Comparison of ENCODE assay signal across 7 mouse cellular contexts in genomic region chr7:120834863-120835372, GRCm38 (mm10). TPM values are rescaled to one million over a fixed set of nuclear protein-coding genes. Genes with fewer than 3 reads are reported as not detected.
DNase-seq lines count a peak whose midpoint lies in the region; TF ChIP-seq lines count a peak whose summit lies in the region.

No protein-coding gene starts in this region.

- no peak for TF ChIP-seq CTCF in cortical plate, adult 2 months (IDR thresholded peaks at IDR 0.05; ENCODE audit: extremely low read depth, insufficient read depth, low read length)

- H3K4me3 ChIP-seq in cortical plate, adult 2 months (ENCODE audit: insufficient read depth, low read length) = peak overlapping the region; percentile 50

- TF ChIP-seq POLR2A in cortical plate, adult 2 months (IDR thresholded peaks at IDR 0.05; ENCODE audit: extremely low read depth, insufficient read depth, low read length) = peak; percentile 86

- 0 out of 2 replicates have a peak overlapping the region, but pooled peaks have one; percentile 21 for H3K27ac ChIP-seq in cortical plate, adult 2 months (ENCODE audit: insufficient read depth, low read length)

- intact Hi-C loops in left cerebral cortex, postnatal 36 days (cut with DNase I) = loop anchor here (1.0 to 10.0 kb wide), 3 partner anchors 82 to 240 kb away; partner anchors contain the start of genes Igsf6, Mettl9 and Polr3e

- DNase-seq in adrenal gland, adult 2 months = peak; percentile 82
- peak; percentile 31 for DNase-seq in gastrocnemius, postnatal 10 days
- peak; percentile 94 for DNase-seq in induced T-regulatory cell, adult 2 months (ENCODE audit: low read depth)
- DNase-seq in left cerebral cortex, postnatal 36 days (ENCODE audit: low spot score in 2 of 2) = peak; percentile 59 to 65
- peak; percentile 83 for DNase-seq in mesoderm, embryonic 11.5 days (ENCODE audit: low read depth, low spot score)
- peak; percentile 86 for DNase-seq in skeletal muscle tissue, adult 2 months (ENCODE audit: low read depth, low spot score)

- H3K4me1 ChIP-seq in cortical plate, adult 2 months (ENCODE audit: control insufficient read depth, insufficient read depth, low read length) = 0 out of 2 replicates have a peak, but pooled peaks cover 2% of the 10 kb centered on the region

RNA-seq across cellular contexts. Expression of gene Eef2k, which starts 7.7 kb away (rescaled TPM):
- 10 to 100 TPM; 28.3 to 37.6 TPM for total RNA-seq in adrenal gland, adult 2 months (2021)
- polyA plus RNA-seq in adrenal gland, adult 2 months (2012; rRNA removed) = 16.6 and 17.1 TPM in 2 replicates
- 33.8 and 36.2 TPM in 2 replicates for polyA plus RNA-seq in cortical plate, adult 2 months (2012; rRNA removed)
- total RNA-seq in gastrocnemius, postnatal 10 days (2021) = 10 to 100 TPM; 56.3 to 60.9 TPM
- 10 to 100 TPM; 27.9 to 32.0 TPM for total RNA-seq in left cerebral cortex, postnatal 36 days (2021)

RNA-seq across cellular contexts. Expression of gene Gm5737, which starts 22.8 kb away (rescaled TPM):
- total RNA-seq in adrenal gland, adult 2 months (2021) = not detected
- not detected in 2 replicates for polyA plus RNA-seq in adrenal gland, adult 2 months (2012; rRNA removed)
- polyA plus RNA-seq in cortical plate, adult 2 months (2012; rRNA removed) = not detected in 2 replicates
- total RNA-seq in gastrocnemius, postnatal 10 days (2021) = under 1 TPM in 1 of 2 experiments, not detected in 1; 0.31 TPM
- total RNA-seq in left cerebral cortex, postnatal 36 days (2021) = not detected

Comparison
In these comparisons a context has a peak if more than half of its experiments do, and no peak if none do; other contexts are left out.
1. Peak in every context shown above with its lines: DNase-seq, H3K4me3 ChIP-seq and H3K27ac ChIP-seq.
2. DNase-seq: peak in every context shown above with its lines; median percentile 94 in induced T-regulatory cell, adult 2 months; 86 in skeletal muscle tissue, adult 2 months; 83 in mesoderm, embryonic 11.5 days; 82 in adrenal gland, adult 2 months; 62 in left cerebral cortex, postnatal 36 days; 31 in gastrocnemius, postnatal 10 days.